Mouse (Mus musculus) olfactory bulb, adult 2 months (tissue): ENCODE measurements around the gene Bicc1.

Source experiments
- CTCF ChIP-seq: fragments of 200-500 bp; IDR thresholded peaks from 2 replicates; pipeline ENCODE4 v1.5.1; 2012; ENCODE audit warnings: low read depth, mild to moderate bottlenecking, low read length, moderate library complexity; ENCODE audit not compliant: insufficient read depth
- POLR2A ChIP-seq: fragments of 200-500 bp; IDR thresholded peaks from 2 replicates; pipeline ENCODE4 v1.6.1; 2012; ENCODE audit warnings: mild to moderate bottlenecking, low read depth, low read length, moderate library complexity; ENCODE audit not compliant: insufficient read depth

GRCm38 (mm10) chr10:70924348-70924747 is 235.2 kb downstream of the Bicc1 start:
- TF ChIP-seq CTCF (no peak), POLR2A (no peak)
